Mouse (Mus musculus) intestine, embryonic 16.5 days (tissue): ENCODE data around the gene Rimkla. TPM values are rescaled to one million over a fixed set of nuclear protein-coding genes. Genes with fewer than 3 reads are reported as not detected.

Source experiments
- polyA plus RNA-seq: library from polyadenylated mRNA; unstranded; fragments of >200 nt; fragmentation: Nextera tagmentation; extraction: Ambion mirVana; gene quantifications from 2 replicates; pipeline ENCODE4 v1.2.1, GENCODE M21; 2015

The Rimkla gene
- polyA plus RNA-seq, 1 experiment from 2014 or later, result 0.62 TPM

Other genes starting within 250 kb of the Rimkla start
- gene Cldn19, start 237.2 kb downstream of the Rimkla start, polyA plus RNA-seq, result 0.28 and 0.60 TPM in 2 replicates
- 420 and 457 TPM in 2 replicates for gene Ybx1, start 198.0 kb downstream of the Rimkla start, polyA plus RNA-seq
- 69.6 and 73.9 TPM in 2 replicates for gene Ppih, start 172.1 kb downstream of the Rimkla start, polyA plus RNA-seq
- 2.7 and 2.8 TPM in 2 replicates for gene Ccdc30, start 77.1 kb downstream of the Rimkla start, polyA plus RNA-seq
- gene Ppcs, start 70.2 kb downstream of the Rimkla start, polyA plus RNA-seq, result 51.4 and 52.3 TPM in 2 replicates
- 0.99 and 1.2 TPM in 2 replicates for gene Zmynd12, start 69.8 kb downstream of the Rimkla start, polyA plus RNA-seq
- gene Foxj3, start 44.4 kb upstream of the Rimkla start, polyA plus RNA-seq, result 16.4 and 18.3 TPM in 2 replicates
- 3.5 and 4.3 TPM in 2 replicates for gene Frg2f1, start 46.9 kb upstream of the Rimkla start, polyA plus RNA-seq
- gene Guca2a, start 145.1 kb upstream of the Rimkla start, polyA plus RNA-seq, result 362 and 472 TPM in 2 replicates
- 93.8 and 157 TPM in 2 replicates for gene Guca2b, start 166.3 kb upstream of the Rimkla start, polyA plus RNA-seq
- 4.0 and 4.4 TPM in 2 replicates for gene Hivep3, start 241.2 kb upstream of the Rimkla start, polyA plus RNA-seq